Mouse (Mus musculus): ENCODE measurements around the gene Psg27. TPM values are rescaled to one million over a fixed set of nuclear protein-coding genes. Genes with fewer than 3 reads are reported as not detected.

Psg27 gene
- not detected in 2 replicates for polyA plus RNA-seq (2015; fragmentation: Nextera tagmentation; extraction: Ambion mirVana)

GRCm38 (mm10) chr7:18567205-18567604 is at the start of gene Psg27:
TSS of gene Psg27 (minus strand) at chr7:18567305.

GRCm38 (mm10) chr7:18616401-18616800 is 49.3 kb upstream of the Psg27 start, which contains the start of gene Psg23:
TSS of gene Psg23 (minus strand) at chr7:18616501.

GRCm38 (mm10) chr7:18532169-18532568 is 34.9 kb downstream of the Psg27 start, which contains the start of gene Psg25:
TSS of gene Psg25 (minus strand) at chr7:18532269.

Other genes with a start within 250 kb of the Psg27 start
- not detected in 2 replicates for gene Psg18, start 212.3 kb downstream of the Psg27 start, polyA plus RNA-seq (2015; fragmentation: Nextera tagmentation; extraction: Ambion mirVana)
- gene Psg28, start 135.3 kb downstream of the Psg27 start, polyA plus RNA-seq (2015; fragmentation: Nextera tagmentation; extraction: Ambion mirVana): not detected in 2 replicates
- gene Psg26, start 83.1 kb downstream of the Psg27 start, polyA plus RNA-seq (2015; fragmentation: Nextera tagmentation; extraction: Ambion mirVana): not detected in 2 replicates
- not detected in 2 replicates for gene Psg25, start 35.0 kb downstream of the Psg27 start, polyA plus RNA-seq (2015; fragmentation: Nextera tagmentation; extraction: Ambion mirVana)
- gene Psg23, start 49.2 kb upstream of the Psg27 start, polyA plus RNA-seq (2015; fragmentation: Nextera tagmentation; extraction: Ambion mirVana): not detected in 2 replicates
- not detected in 2 replicates for gene Psg21, start 89.4 kb upstream of the Psg27 start, polyA plus RNA-seq (2015; fragmentation: Nextera tagmentation; extraction: Ambion mirVana)
- not detected in 2 replicates for gene Psg20, start 118.9 kb upstream of the Psg27 start, polyA plus RNA-seq (2015; fragmentation: Nextera tagmentation; extraction: Ambion mirVana)
- not detected in 2 replicates for gene Psg22, start 150.8 kb upstream of the Psg27 start, polyA plus RNA-seq (2015; fragmentation: Nextera tagmentation; extraction: Ambion mirVana)
- not detected in 2 replicates for gene Psg19, start 231.2 kb upstream of the Psg27 start, polyA plus RNA-seq (2015; fragmentation: Nextera tagmentation; extraction: Ambion mirVana)